Mouse (Mus musculus) stomach, postnatal 0 days (tissue): ENCODE measurements around the gene Slc22a16.

Source experiments
- CTCF ChIP-seq: IDR thresholded peaks from 2 replicates; pipeline ENCODE4 v1.5.1; 2016; ENCODE audit warnings: antibody characterized with exemption, low read depth, mild to moderate bottlenecking, moderate library complexity
- EP300 ChIP-seq: optimal IDR thresholded peaks from 2 replicates; pipeline ENCODE3; 2016; ENCODE audit warnings: antibody characterized with exemption

DNA sequence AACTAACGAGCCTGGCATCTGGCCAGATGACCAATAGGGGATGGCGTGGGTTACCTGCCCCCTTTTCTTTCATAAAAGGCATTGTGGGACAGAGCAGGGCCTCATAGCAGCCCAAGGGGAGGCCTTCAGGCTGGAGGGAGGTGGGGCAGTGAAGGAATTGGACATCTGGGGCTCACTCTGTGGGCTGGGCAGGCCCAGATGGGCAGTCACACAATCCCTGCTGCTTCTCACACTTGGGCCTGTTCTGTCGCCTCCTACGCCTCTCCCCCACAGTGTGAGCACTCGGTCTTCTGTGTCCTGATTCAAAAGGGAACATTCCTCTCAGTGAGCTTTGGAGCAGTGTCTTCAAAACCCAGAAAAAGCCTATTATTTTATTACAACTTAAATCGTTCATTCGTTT lies 68.1 kb downstream of the Slc22a16 start:
- no peak for TF ChIP-seq CTCF
- TF ChIP-seq EP300, result no peak
